Comparison of ENCODE assay signal across 27 mouse cellular contexts in the genomic region with DNA sequence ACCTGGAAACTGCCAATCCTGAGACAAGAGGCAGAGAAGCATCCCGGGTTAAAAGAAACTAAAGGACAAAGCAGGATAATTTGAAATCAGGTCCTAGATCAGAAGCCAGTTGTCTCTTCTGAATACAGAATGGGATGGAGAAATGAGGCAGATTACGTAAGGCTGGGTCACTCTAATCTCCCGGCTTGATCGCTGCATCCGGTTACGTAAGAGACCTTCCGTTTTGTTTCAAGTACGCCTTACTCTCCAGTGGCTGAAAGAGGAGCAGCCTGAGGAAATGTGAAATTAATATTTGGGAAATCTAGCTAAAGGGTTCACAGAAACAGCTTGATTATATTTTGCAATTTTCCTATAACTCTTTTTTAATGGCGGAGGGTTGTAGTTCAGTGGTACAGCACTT. TPM values are rescaled to one million over a fixed set of nuclear protein-coding genes. Genes with fewer than 3 reads are reported as not detected.
DNase-seq lines count a peak whose midpoint lies in the region; ATAC-seq and TF ChIP-seq lines count a peak whose summit lies in the region.
"Had no signal": no experiment of that assay in that cellular context is flagged by ENCODE, and none has a peak within 500 bp of the region (broad histone marks: within the 10 kb centered on the region; RNA-seq: fewer than 3 reads in every experiment).

No protein-coding gene starts in this region.

- no peak overlapping the region for H3K9ac ChIP-seq in lung, postnatal 0 days (replicated peaks; ENCODE audit: low read depth)
- H3K9ac ChIP-seq: embryonic facial prominence, embryonic 15.5 days; heart, embryonic 13.5 days; hindbrain, embryonic 12.5 days; kidney, embryonic 15.5 days; limb, embryonic 13.5 days; lung, embryonic 14.5 days; neural tube, embryonic 13.5 days had no signal

- TF ChIP-seq CTCF in lung, postnatal 0 days (IDR thresholded peaks at IDR 0.05) = no peak
- no peak for TF ChIP-seq CTCF in lung, adult 2 months (IDR thresholded peaks at IDR 0.05; ENCODE audit: insufficient read depth, low read length)
- no peak for TF ChIP-seq CTCF in gastrocnemius, adult 2 months (IDR thresholded peaks at IDR 0.05)

- peak; percentile 65; the same call in 1 of the 2 replicates for TF ChIP-seq EP300 in lung, postnatal 0 days (IDR thresholded peaks at IDR 0.05)

- no peak for TF ChIP-seq POLR2A in lung, adult 2 months (IDR thresholded peaks at IDR 0.05; ENCODE audit: borderline replicate concordance, extremely low read depth, low read depth, low read length)

- no peaks in the 10 kb centered on the region for H3K36me3 ChIP-seq in lung, postnatal 0 days (ENCODE audit: insufficient read depth, low read length)
- H3K36me3 ChIP-seq: embryonic facial prominence, embryonic 15.5 days; heart, embryonic 13.5 days; hindbrain, embryonic 12.5 days; kidney, embryonic 15.5 days; limb, embryonic 13.5 days; neural tube, embryonic 13.5 days had no signal

- peak; percentile 31 for DNase-seq in adrenal gland, adult 2 months
- DNase-seq in adrenal gland, postnatal 4 days (ENCODE audit: low spot score in 2 of 2) = no peak
- peak; percentile 85 for DNase-seq in lung, postnatal 0 days (ENCODE audit: low spot score)
- no peak for DNase-seq in lung, adult 2 months
- peak; percentile 71 for DNase-seq in lung, postnatal 25 days (ENCODE audit: low spot score)
- no peak for DNase-seq in left cerebral cortex, postnatal 14 days (ENCODE audit: low spot score in 2 of 2)
- no peak for DNase-seq in left cerebral cortex, adult 8-10 months (ENCODE audit: low spot score in 2 of 2)
- DNase-seq in gastrocnemius, adult 2 months = no peak
- DNase-seq: cerebellum, adult 8-10 months; cerebellum, postnatal 36 days; gastrocnemius, postnatal 10 days; heart, adult 18-20 months; heart, postnatal 14 days; lung, embryonic 14.5 days; midbrain, embryonic 14.5 days; retina, postnatal 1 day; right cerebral cortex, postnatal 25 days had no signal

- H3K4me2 ChIP-seq in lung, postnatal 0 days (replicated peaks; ENCODE audit: low read depth, low read length) = no peak overlapping the region
- H3K4me2 ChIP-seq: embryonic facial prominence, embryonic 15.5 days; heart, embryonic 13.5 days; hindbrain, embryonic 12.5 days; kidney, embryonic 15.5 days; limb, embryonic 13.5 days; lung, embryonic 14.5 days; neural tube, embryonic 13.5 days had no signal

- H3K4me1 ChIP-seq in lung, postnatal 0 days (ENCODE audit: insufficient read depth, low read depth, low read length) = no peaks in the 10 kb centered on the region
- H3K4me1 ChIP-seq in lung, adult 2 months (ENCODE audit: control insufficient read depth, insufficient read depth, low read length) = no peaks in the 10 kb centered on the region

- intact Hi-C loops in left cerebral cortex, postnatal 14 days (cut with DNase I) = no loop called here
- intact Hi-C loops in gastrocnemius, adult 2 months (cut with DNase I) = no loop called here

- peak; percentile 61 for ATAC-seq in lung, postnatal 0 days
- ATAC-seq: CD4-positive, CD25-positive, alpha-beta regulatory T cell, adult 4 months; forebrain, embryonic 14.5 days; intestine, postnatal 0 days had no signal

- H3K27ac ChIP-seq in lung, postnatal 0 days (ENCODE audit: low read length) = no peak overlapping the region
- H3K27ac ChIP-seq in gastrocnemius, adult 2 months = no peak overlapping the region
- H3K27ac ChIP-seq: embryonic facial prominence, embryonic 15.5 days; heart, embryonic 13.5 days; hindbrain, embryonic 12.5 days; kidney, embryonic 15.5 days; limb, embryonic 13.5 days; neural tube, embryonic 13.5 days had no signal

- WGBS in lung, postnatal 0 days = 46% methylated on average over 9 of the region's 9 CpGs
- WGBS in lung, adult 2 months = 66% methylated on average over 9 of the region's 9 CpGs

- no peaks in the 10 kb centered on the region for H3K9me3 ChIP-seq in lung, postnatal 0 days (ENCODE audit: low read length)
- H3K9me3 ChIP-seq: embryonic facial prominence, embryonic 15.5 days; heart, embryonic 13.5 days; hindbrain, embryonic 12.5 days; kidney, embryonic 15.5 days; limb, embryonic 13.5 days; neural tube, embryonic 13.5 days had no signal

- no peaks in the 10 kb centered on the region for H3K27me3 ChIP-seq in lung, postnatal 0 days (replicated peaks; ENCODE audit: insufficient read depth, low read length)
- H3K27me3 ChIP-seq: embryonic facial prominence, embryonic 15.5 days; heart, embryonic 13.5 days; hindbrain, embryonic 12.5 days; kidney, embryonic 15.5 days; limb, embryonic 13.5 days had no signal

- H3K4me3 ChIP-seq in lung, postnatal 0 days (ENCODE audit: low read depth, low read length) = no peak overlapping the region
- H3K4me3 ChIP-seq in lung, adult 2 months (replicated peaks; ENCODE audit: extremely low read depth, low read depth, low read length) = no peak overlapping the region
- no peak overlapping the region for H3K4me3 ChIP-seq in gastrocnemius, adult 2 months
- H3K4me3 ChIP-seq: embryonic facial prominence, embryonic 15.5 days; heart, embryonic 13.5 days; hindbrain, embryonic 12.5 days; kidney, embryonic 15.5 days; limb, embryonic 13.5 days; myocyte; neural tube, embryonic 13.5 days had no signal

RNA-seq across cellular contexts. Expression of a gene that starts 13.2 kb away (rescaled TPM):
- 10 to 100 TPM; 28.0 to 33.1 TPM for total RNA-seq in adrenal gland, adult 2 months (2021)
- polyA plus RNA-seq in adrenal gland, adult 2 months (2012; rRNA removed) = 19.8 and 21.0 TPM in 2 replicates
- 10 to 100 TPM; 32.5 to 37.4 TPM for total RNA-seq in adrenal gland, postnatal 4 days (2021)
- 27.8 and 29.9 TPM in 2 replicates for polyA plus RNA-seq in lung, postnatal 0 days (2015; fragmentation: Nextera tagmentation; extraction: Ambion mirVana)
- 70.4 and 83.4 TPM in 2 replicates for polyA plus RNA-seq in lung, adult 2 months (2012; rRNA removed)
- 10 to 100 TPM; 31.5 to 36.6 TPM for total RNA-seq in left cerebral cortex, postnatal 14 days (2021)
- total RNA-seq in left cerebral cortex, adult 8-10 months (2022) = 10 to 100 TPM; 36.1 to 37.2 (median 36.4) TPM
- 1 to 10 TPM; 3.5 to 5.9 TPM for total RNA-seq in gastrocnemius, adult 2 months (2021)

Comparison
In these comparisons a context has a peak if more than half of its experiments do, and no peak if none do; other contexts are left out.
1. DNase-seq: peak in adrenal gland, adult 2 months (single experiment), lung, postnatal 0 days (single experiment) and lung, postnatal 25 days (single experiment); none in adrenal gland, postnatal 4 days (0 of 2), lung, adult 2 months (single experiment), left cerebral cortex, postnatal 14 days (0 of 2), left cerebral cortex, adult 8-10 months (0 of 2) and gastrocnemius, adult 2 months (single experiment).
2. RNA of a gene that starts 13.2 kb away (total RNA-seq): 32.5 to 37.4 TPM in adrenal gland, postnatal 4 days, 31.5 to 36.6 TPM in left cerebral cortex, postnatal 14 days, 36.1 to 37.2 TPM in left cerebral cortex, adult 8-10 months and 28.0 to 33.1 TPM in adrenal gland, adult 2 months; 3.5 to 5.9 TPM in gastrocnemius, adult 2 months; every median in the first group is over 4 times any median in the second.